Mouse (Mus musculus) embryonic stem cell, embryonic (primary cell): ENCODE results near the gene Lclat1.

ENCODE experiments used
- CTCF ChIA-PET, 4 experiments: fragments of 300-600 bp in 2 of 4; fragments of 350-600 bp in 2 of 4; sonication (Branson Sonifier 250); formaldehyde crosslinking; loops; one replicate each; lab custom pipeline; 2022; ENCODE audit warnings: inconsistent platforms in 2 of 4; lab: Charles Lee
- POLR2A ChIA-PET, 4 experiments: fragments of 300-600 bp in 2 of 4; fragments of 350-600 bp in 2 of 4; sonication (Branson Sonifier 250); formaldehyde crosslinking; loops; one replicate each; lab custom pipeline; 2022; ENCODE audit warnings: antibody characterized with exemption in 4 of 4, inconsistent platforms in 1 of 4; lab: Charles Lee

The Lclat1 gene

DNA sequence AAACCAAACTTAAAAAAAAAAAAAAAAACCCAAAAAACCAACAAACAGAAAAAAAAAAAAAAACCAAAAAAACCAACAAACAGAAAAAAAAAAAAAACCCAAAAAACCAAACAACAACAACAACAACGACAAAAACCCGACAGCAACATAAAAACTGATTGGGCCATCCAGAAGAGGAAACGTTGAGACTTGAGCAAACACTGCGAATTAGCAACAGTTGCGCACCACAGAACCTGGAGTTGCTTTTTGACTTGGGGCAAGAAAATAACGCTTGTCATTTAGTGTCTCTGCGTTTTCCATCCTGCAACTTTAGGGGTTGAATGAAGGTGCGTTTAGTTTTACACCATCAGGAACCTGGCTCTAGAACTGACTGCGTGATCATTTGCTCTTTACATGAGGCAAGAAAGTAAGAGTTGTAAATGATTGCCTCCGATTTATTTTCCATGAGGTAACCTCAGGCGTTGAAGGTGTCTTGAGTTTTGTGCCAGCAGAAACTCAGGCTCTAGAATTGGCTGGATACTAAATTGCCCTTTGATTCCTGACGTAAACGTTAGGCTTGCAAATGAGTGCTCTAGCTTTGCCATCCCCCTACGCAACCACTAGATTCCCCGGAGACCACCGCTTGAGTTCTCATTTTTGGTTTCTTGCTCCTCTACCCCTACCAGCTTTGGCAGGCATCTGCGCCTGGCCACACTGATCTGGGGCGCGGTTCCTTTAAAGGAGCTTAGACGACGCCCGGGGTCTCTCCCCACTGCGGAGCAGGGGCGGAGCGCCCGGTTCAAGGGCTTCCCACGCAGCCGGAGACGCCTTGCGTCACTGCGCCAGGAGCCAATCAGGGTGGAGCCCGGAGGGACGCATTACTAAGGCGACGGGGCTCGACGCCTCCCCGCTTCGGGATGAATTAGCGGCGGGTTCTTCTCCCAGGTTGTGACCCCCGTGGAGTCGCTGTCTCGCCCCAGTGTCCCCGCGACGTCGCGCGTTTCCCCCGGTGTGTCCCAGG lies at the start of gene Lclat1:
Gene Lclat1 (plus strand): TSS at position 828 of the 1,000 bp plus-strand sequence.
- ChIA-PET POLR2A (interaction anchor here in 3 of 4 experiments (0.5 to 2.3 kb wide), 16 partner anchors 8 to 1421 kb away, joined by 3 to 10 read pairs (median 4); partner anchors contain the start of genes Birc6 (in 1 of the 3), Lbh (in 1 of the 3) and Ypel5 (in 1 of the 3)), CTCF (interaction anchor here in 3 of 4 experiments (0.6 to 1.4 kb wide), 4 partner anchors 11 to 189 kb away, joined by 3 to 6 read pairs (median 4); partner anchors contain the start of gene Lbh (in 1 of the 3))

DNA sequence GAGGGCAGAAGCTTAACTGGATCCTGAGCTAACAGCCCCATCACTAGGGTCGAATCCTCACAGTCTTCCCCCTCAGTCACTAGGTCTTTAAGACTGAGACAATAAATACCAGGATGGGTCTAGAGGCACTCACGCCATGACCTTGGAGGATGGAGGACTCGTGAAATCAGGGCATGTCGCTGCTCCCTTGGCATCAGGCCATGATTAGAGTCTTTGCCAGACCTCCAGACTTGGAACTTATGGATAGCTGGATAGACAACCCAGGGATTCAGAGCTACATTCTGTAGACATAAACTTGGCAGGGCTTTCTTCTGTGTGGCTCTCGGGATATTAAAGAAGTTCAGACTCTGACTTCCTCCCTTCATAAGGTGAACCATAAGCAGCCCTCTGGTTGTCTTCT lies 49.5 kb upstream of the Lclat1 start:
- CTCF ChIA-PET: no interaction called here
- POLR2A ChIA-PET: interaction anchor here in 1 of 4 experiments (0.8 to 1.4 kb wide), 2 partner anchors 8 to 12 kb away, joined by 3 read pairs; no protein-coding TSS in a partner anchor

DNA sequence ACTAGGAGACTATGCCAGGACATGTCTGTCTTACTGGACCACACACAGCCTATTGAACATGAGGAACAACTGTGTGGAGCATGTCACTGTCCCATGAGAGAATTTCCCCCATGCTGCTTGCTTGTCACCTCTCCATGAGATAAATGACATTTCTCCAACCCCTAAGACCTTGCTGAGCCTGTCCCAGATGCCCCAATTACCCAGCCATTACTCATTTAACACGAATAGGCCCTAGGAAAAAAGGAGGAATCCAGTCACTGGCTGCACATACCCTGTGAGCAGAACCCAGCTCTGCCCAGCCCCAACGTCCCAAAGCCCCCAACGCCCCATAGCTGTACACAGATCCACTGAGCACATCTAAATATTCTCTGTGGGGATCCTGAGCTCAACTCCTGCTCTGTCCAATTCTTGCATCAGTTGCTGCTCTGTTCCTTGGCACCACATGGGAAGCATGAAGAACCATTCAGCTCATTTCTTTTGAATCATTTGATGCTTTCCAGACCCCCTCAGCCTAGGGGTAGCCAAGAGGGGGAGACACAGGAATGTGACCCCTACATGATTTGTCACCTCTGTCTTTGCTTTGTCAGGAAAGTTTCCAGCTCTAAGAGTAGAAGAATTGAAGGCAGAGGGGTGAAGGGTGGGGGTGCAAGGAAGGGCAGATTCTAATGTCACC lies 47.4 kb upstream of the Lclat1 start:
- POLR2A ChIA-PET: interaction anchor here in 2 of 4 experiments (0.7 to 1.8 kb wide), 3 partner anchors 17 to 203 kb away, joined by 3 read pairs; no protein-coding TSS in a partner anchor

DNA sequence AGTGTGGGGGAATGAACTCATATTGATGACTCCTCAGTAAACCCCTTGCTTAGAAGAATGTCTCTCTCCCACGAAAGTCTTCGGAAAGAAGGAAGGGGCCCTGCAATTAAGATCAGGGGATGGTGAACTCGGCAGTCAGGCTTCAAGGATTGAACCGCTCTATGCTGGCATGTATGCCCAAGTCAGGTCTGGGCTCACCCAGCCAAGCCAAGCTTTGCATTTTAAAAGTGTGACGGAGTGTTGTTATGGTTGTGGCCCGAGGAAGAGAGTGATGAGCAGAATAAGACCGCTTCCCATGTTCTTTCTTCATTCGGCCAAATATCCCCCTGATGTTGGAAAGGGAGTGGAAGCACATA lies 46.9 kb upstream of the Lclat1 start:
- ChIA-PET CTCF (no interaction called here), POLR2A (interaction anchor here in 2 of 4 experiments (0.7 to 1.8 kb wide), 3 partner anchors 18 to 203 kb away, joined by 3 read pairs; no protein-coding TSS in a partner anchor)

More for the DNA sequence above, 47.4 kb upstream of the Lclat1 start:
- CTCF ChIA-PET: no interaction called here

DNA sequence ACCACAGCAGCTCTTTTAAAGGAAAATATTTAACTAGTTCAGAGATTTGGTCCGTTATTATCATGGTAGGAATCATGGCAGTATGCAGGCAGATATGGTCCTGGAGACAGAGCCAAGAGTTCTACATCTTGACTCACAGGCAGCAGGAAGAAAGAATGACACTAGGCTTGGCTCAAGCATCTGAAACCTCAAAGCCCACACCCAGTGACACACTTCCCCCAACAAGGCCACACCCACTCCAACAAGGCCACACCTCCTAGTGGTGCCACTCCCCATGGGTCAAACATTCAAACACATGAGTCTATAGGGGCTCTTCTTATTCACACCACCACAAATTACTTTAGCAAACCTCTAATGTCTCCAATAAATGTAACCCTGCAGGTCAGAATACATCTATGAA lies 45.1 kb upstream of the Lclat1 start:
- ChIA-PET POLR2A (interaction anchor here in 1 of 4 experiments (1.3 kb wide), 1 partner anchor 21 kb away, joined by 3 read pairs; no protein-coding TSS in a partner anchor), CTCF (no interaction called here)

DNA sequence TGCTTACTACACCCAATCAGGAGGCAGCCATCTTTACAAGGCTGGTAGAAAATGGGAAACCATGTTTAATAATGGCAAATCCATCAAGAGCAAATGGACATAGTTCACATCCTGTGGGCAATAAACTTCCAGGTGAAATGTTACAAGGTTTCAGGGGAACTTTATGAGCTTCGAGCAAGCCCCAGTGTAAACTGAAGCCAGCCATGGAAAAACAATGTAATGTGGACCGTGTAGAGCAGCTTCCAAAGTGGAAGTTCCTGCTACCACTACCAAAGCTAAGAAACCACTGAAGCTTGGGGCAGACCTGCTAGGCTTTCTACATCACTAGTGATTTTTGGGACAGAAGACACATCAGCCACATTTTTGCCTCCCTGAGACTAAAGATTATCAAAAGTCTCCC lies 44.5 kb upstream of the Lclat1 start:
- ChIA-PET CTCF (interaction anchor here in 1 of 4 experiments (0.7 kb wide), 1 partner anchor 242 kb away, joined by 4 read pairs; no protein-coding TSS in a partner anchor), POLR2A (no interaction called here)

DNA sequence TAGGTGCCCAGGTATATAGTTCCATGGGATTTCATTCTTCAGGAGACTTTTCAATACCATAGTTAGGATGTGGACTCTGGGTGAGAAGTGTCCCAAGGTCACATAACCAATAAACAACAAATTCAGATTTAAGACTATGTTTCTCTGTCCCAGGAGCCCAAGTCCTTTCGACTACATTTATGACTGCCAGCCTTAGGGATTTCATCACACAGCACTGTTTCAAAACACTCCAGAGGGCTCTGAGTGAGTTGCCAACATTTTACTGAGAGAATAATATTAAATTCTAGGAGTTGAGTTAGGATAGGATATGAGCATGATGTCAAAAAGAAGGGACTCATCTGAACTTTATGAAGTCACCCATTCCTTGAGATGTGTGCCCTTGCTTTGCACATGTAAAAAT lies 44.0 kb upstream of the Lclat1 start:
- ChIA-PET POLR2A (no interaction called here), CTCF (interaction anchor here in 1 of 4 experiments (0.7 kb wide), 1 partner anchor 241 kb away, joined by 4 read pairs; no protein-coding TSS in a partner anchor)

DNA sequence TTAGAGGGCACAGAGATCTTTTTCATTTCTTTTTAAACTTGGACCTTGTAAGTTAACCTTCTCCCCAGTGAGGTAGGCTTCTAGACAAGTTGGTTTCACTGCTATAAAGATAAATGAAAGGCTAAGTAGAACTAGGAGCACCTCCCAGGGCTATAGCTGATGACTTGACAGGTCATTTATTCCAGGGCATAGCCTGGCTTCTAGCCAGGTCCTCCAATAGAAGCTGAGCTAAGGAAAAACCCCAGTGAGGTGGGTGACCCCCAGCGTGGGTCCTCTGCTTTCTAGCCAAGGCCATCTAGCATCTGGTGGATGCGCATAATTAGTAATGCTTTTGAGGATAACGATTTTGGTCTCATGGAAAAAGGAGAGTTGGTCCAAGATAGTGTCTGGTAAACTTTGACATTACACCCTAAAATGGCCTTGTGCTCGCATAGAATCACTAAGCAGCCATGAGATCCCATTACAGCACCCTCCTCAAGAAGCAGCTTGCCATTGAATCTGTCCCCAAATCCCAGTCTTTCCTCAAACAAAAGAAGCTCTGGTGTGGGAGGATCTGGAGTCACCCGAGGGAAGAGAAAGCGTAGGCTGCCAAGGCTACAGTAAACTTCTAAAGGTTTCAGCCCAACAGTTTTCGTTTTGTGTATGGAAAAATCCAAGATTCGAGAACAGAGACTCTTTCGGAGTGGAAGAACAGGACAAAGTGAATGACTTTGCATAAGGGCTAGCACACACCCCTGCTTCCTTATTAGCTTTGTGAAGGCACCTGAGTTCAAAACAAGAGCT lies 41.2 kb upstream of the Lclat1 start:
- POLR2A ChIA-PET: no interaction called here
- CTCF ChIA-PET: interaction anchor here in 1 of 4 experiments (0.5 kb wide), 1 partner anchor 1357 kb away, joined by 3 read pairs; no protein-coding TSS in a partner anchor

DNA sequence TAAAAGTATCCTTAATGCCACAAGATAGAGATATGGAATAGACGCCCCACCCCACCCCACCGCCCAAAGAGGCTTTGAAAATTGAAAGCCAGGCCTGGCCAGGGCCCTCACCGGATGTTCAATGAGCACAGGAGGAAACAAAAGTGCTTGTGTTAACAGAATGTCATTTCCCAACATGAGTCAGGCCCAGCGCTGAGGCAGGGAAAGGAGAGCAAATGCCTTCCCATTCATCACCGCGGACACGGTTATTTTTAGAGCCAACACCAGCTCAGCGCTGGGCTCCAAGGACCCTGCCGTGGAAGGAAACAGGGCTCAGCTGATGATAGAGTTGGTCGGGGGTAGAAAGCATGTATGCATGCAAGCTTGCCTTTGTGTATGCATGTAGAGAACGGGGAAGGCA lies 40.4 kb upstream of the Lclat1 start:
- POLR2A ChIA-PET: no interaction called here
- CTCF ChIA-PET: no interaction called here

DNA sequence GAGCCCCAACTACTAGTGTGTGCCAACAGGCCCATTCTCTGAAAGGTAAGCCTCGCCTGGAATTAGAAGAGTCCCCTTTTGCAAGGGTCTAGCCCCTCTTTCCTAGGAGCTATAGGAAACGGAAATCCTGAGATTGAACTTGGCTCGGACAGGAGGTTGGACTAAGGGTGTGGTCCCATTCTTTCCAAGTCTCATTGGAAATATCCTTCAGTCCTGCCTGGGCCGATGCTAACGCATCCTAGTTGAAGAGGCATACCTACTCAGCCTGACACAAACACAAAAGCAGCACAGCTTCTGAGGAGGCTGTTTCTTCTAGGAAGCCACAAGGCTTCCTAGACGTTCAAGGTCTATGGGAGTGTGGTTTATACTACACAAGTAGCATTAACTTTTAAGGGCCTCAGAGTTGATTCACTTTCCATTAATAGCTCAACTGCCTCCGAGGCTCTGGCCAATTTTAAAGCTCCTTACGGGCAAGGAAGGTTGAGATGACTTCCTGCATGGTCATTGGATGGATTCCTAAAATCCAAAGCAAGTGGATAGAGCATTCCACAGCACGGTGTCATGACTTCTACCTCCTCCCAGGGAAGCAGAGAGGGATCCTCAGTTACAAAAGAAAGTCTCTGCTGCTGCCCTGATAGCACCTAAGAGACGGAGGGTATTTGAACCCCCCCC lies 39.3 kb upstream of the Lclat1 start:
- ChIA-PET CTCF (interaction anchor here in 2 of 4 experiments (0.6 kb wide), 2 partner anchors 232 to 1228 kb away, joined by 4 read pairs; partner anchors contain the start of gene Ypel5 (in 1 of the 2)), POLR2A (no interaction called here)

DNA sequence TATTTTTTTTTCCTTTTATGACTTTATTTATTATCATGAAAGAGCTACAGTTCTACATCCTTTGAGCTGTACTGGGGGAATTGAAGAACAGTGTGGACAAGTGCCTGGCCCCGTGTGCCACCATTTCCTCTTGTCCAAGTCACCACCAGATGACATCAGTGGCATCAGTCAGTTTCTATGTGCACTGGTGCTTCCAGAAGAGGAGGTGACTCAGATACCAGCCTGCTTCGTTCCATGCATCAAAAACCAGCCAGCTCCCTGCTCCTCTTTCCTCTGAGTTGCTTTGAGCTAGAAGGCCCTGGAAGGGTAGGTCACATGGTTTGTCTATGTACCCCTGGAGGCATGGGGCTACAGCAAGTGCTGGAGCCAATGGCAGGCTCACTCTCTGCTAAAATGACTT lies 37.3 kb upstream of the Lclat1 start:
- CTCF ChIA-PET: interaction anchor here in 1 of 4 experiments (0.5 to 0.6 kb wide), 2 partner anchors 62 to 468 kb away, joined by 3 to 4 read pairs; no protein-coding TSS in a partner anchor
- POLR2A ChIA-PET: interaction anchor here in 1 of 4 experiments (0.6 to 1.0 kb wide), 2 partner anchors 26 to 477 kb away, joined by 3 to 6 read pairs; no protein-coding TSS in a partner anchor

DNA sequence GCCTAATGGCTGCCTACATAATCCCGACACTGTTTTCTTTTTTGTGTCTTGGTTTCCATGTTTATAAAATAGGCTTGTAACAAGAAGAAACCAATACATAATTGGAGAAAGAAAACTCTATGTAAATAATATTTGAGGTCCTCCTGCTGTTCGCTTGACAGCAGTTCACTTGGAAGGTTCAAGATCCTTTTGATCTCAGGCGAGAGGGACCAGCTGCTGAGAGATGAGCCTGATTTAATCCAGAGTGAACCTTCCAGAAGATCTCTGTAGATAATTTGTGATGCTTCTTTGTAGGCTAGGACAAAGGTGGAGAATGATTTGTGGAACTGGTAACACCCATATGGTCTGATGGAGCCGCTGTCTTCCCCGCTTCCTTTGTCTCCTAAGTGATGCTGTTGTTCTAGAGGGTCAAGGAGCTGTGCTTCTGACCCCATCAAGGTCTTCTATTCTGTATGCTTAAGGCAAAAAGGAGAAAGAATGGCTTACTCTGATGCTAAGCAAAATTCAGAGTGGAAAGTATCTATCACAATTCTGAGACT lies 36.0 kb upstream of the Lclat1 start:
- POLR2A ChIA-PET: interaction anchor here in 2 of 4 experiments (0.8 to 1.4 kb wide), 5 partner anchors 27 to 781 kb away, joined by 3 to 4 read pairs (median 3); no protein-coding TSS in a partner anchor
- CTCF ChIA-PET: interaction anchor here in 1 of 4 experiments (0.5 to 0.6 kb wide), 2 partner anchors 16 to 102 kb away, joined by 3 to 9 read pairs; no protein-coding TSS in a partner anchor

DNA sequence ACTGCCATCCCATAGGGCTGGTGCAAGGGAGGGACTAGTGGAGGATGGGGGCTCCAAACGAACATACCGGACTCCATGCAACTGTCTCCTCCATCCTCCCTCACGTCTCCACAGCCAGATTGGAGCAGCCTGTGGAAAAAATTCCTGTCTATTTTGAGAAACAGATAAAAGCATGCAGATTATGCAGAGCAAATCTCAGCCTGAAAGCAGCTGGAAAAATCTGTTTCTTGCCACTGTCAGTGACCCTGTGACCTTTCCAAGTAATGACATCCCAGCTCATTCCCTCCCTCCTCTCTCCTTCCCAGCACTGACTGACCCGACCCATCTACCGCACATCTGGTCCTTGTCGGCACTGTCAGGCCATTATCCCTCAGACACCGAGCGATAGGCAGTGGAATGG lies 35.5 kb upstream of the Lclat1 start:
- CTCF ChIA-PET: no interaction called here
- POLR2A ChIA-PET: interaction anchor here in 2 of 4 experiments (1.3 to 1.4 kb wide), 2 partner anchors 30 to 37 kb away, joined by 3 read pairs; no protein-coding TSS in a partner anchor

DNA sequence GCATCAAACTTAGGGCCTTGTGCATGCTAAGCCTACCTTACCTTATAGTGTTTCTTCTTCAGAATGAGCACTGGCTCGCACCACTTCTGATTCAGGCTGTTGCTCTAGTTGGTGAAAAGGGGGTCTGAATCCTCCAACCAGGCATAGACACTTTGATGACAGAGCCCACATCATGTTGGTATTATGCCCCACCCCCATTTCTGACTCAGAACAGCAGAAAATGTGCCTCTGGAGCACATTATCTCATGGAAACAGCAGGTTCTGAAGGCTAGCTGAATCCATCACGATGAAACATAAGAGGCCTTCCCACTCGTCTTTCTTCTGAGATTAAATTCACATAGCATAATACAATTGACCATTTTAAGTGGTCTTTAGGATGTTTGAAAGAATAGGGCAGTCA lies 33.2 kb upstream of the Lclat1 start:
- POLR2A ChIA-PET: interaction anchor here in 1 of 4 experiments (0.9 kb wide), 1 partner anchor 36 kb away, joined by 4 read pairs; no protein-coding TSS in a partner anchor
- CTCF ChIA-PET: no interaction called here

DNA sequence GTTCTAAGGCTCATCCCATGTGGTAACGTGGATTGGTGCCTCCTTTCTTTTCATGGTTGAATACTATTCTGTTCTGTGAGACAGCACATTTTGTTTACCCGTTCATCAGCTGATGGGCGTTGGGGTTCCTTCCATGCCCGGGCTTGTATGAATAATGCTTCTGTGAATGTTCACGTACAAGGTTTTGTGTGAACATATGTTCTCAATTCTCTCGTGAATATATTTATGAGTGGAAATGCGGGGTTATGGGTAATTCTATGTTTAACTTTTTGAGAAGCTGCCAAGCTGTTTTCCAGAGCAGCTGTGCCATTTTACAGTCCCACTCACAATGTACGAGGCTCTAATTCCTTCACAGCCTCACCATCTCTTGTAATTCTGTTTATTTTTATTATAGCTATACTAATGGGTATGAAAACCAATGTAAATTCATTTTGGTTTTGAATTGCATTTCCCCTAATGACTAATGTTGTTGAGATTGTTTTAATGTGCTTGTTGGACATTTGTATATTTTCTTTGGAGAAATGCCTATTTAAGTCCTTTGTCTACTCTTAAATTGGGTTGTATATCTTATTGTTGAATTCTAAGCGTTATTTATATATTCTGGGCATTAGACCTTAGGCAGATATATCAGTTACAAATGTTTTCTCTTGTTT lies 32.4 kb upstream of the Lclat1 start:
- ChIA-PET POLR2A (no interaction called here), CTCF (no interaction called here)

DNA sequence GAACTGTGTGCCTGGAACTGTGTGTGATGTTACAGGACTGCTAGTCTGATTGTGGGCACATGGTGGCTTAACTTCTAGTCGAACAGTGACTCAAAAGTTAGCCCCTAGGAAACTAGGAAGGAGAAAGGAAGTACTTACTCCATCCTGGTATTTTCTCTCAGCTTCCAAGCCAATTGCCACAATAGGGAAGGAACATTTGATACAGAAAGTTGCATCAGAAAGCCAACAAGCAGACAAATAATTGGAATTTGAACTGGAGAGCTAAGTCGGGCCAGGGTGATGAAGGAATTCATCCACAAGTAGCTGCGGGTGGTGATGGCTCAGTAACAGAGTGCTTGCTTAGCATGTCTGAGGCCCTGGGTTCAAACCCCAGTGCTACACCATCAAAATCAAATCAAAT lies 30.1 kb upstream of the Lclat1 start:
- CTCF ChIA-PET: interaction anchor here in 1 of 4 experiments (0.6 to 1.1 kb wide), 3 partner anchors 13 to 1155 kb away, joined by 3 to 10 read pairs (median 5); no protein-coding TSS in a partner anchor
- POLR2A ChIA-PET: no interaction called here
